Mouse (Mus musculus) embryo, embryonic 10 days (tissue): ENCODE results near the gene Taf6l.
"Not testable (repeated sequence)": the region's sequence is repeated elsewhere in the genome, so short reads cannot be mapped to it uniquely, and the experiment has no call there.

Experiments
- DNase-seq: peaks from one replicate; pipeline ENCODE4 v3.0.0-alpha.2; 2015; ENCODE audit warnings: low spot score

Taf6l gene

GRCm38 (mm10) chr19:8738911-8739310 lies 47.3 kb downstream of the Taf6l start:
- no peak for DNase-seq

- DNase-seq = peak; percentile 53
Measured at GRCm38 (mm10) chr19:8736160-8736467, 50.1 kb downstream of the Taf6l start.

GRCm38 (mm10) chr19:8735389-8736159 lies 50.6 kb downstream of the Taf6l start, which contains the start of gene Wdr74:
Wdr74 (plus strand) TSS chr19:8735827.
- peak; percentile 96 for DNase-seq

- no peak for DNase-seq
Measured at GRCm38 (mm10) chr19:8734334-8734733, 51.9 kb downstream of the Taf6l start.

GRCm38 (mm10) chr19:8728335-8729099 lies 57.7 kb downstream of the Taf6l start:
- DNase-seq = not testable (repeated sequence)

GRCm38 (mm10) chr19:8727495-8728114 lies 58.6 kb downstream of the Taf6l start:
- peak; percentile 58 for DNase-seq

GRCm38 (mm10) chr19:8726609-8727390 lies 59.4 kb downstream of the Taf6l start:
- DNase-seq = peak; percentile 48

- no peak for DNase-seq
Measured at GRCm38 (mm10) chr19:8725081-8725613, 61.1 kb downstream of the Taf6l start.
